Mouse (Mus musculus): Measurements from ENCODE around the gene Lrfn3. TPM values are rescaled to one million over a fixed set of nuclear protein-coding genes. Genes with fewer than 3 reads are reported as not detected.

Gene Lrfn3
- total and polyA plus RNA-seq, 3 experiments: 0.08 TPM; not detected in 2

DNA sequence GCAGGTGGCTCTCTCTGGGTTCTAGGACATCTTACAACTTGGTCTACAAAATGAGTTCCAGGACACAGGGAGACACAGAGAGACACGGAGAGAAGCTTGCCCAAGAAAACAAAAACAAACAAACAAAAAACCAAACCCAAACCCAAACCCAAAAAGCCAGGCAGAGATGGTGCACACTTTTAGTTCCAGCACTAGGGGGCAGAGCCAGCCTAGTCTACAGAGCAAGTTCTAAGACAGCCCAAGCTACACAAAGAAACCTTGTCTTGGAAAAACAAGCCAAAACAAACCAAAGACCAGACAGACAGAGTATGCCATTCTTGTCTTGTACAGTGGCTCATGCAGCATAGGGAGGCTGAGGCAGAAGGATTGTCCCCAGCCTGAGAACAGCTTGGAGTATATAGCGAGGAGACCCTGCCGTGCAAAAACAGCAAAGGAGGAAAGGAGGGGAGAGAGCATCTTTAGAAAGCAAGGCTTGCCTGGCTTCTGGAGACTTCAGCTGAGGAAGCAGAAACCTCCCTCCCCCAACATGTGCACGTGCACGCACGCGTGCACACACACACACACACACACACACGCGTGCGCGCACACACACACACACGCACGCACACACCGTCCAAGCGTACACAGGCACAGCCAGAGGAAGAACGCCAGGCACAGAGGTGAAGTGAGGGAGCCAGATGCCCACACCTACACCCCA, 56.3 kb downstream of the Lrfn3 start:
- Histone ChIP-seq H3K4me3 (replicated peaks in 1 of 3; ENCODE audit: low read depth in 2 of 3, low read length in 2 of 3, poor library complexity in 1 of 3) (no peak overlapping the region), H3K27ac (ENCODE audit: insufficient read depth, low read depth) (no peak overlapping the region)
- dilution Hi-C loops (cut with MboI; ENCODE audit: extremely low pct_ligation_motif_present, extremely low pct_unique_long_range_greater_than_20kb, low sequenced_read_pairs): no loop called here

More for the DNA sequence above, 56.3 kb downstream of the Lrfn3 start:
- H3K36me3 ChIP-seq (replicated peaks in 1 of 2; ENCODE audit: control insufficient read depth in 1 of 2, insufficient read depth in 1 of 2, low read length in 1 of 2): peaks cover 3 to 13% of the 10 kb centered on the region in 2 experiments
- no peak overlapping the region for H3K4me2 ChIP-seq (ENCODE audit: insufficient read depth, low read depth, poor library complexity, severe bottlenecking)
- peaks cover 31% of the 10 kb centered on the region for H3K27me3 ChIP-seq (replicated peaks)
- DNase-seq (ENCODE audit: extremely low read depth): no peak
- peaks cover 6% of the 10 kb centered on the region for H3K79me2 ChIP-seq (replicated peaks; ENCODE audit: control insufficient read depth, extremely low read depth, insufficient read depth, poor library complexity, severe bottlenecking)
- peaks cover under 1% of the 10 kb centered on the region for H3K9me3 ChIP-seq (replicated peaks; ENCODE audit: low read length)
- in situ Hi-C loops (cut with MboI; ENCODE audit: low pct_ligation_motif_present, low pct_unique_long_range_greater_than_20kb, low sequenced_read_pairs): no loop called here
- peaks cover 11 to 29% of the 10 kb centered on the region in 2 experiments for H3K4me1 ChIP-seq (ENCODE audit: control insufficient read depth in 1 of 2, insufficient read depth in 2 of 2)
- no peak overlapping the region for H3K9ac ChIP-seq (ENCODE audit: insufficient read depth, low read depth)
- TF ChIP-seq MYC (IDR thresholded peaks at IDR 0.05; ENCODE audit: low read depth, low read length) (no peak), TBP (conservative IDR thresholded peaks at IDR 0.05; ENCODE audit: low read depth, low read length) (no peak), SMC3 (IDR thresholded peaks at IDR 0.05; ENCODE audit: low read depth, low read length) (peak; percentile 56), HCFC1 (IDR thresholded peaks at IDR 0.05; ENCODE audit: low read depth, low read length) (no peak), TCF12 (IDR thresholded peaks at IDR 0.05; ENCODE audit: low read depth, low read length) (no peak), USF2 (conservative IDR thresholded peaks at IDR 0.05; ENCODE audit: low read depth, low read length) (no peak), NRF1 (IDR thresholded peaks at IDR 0.05; ENCODE audit: low read depth, low read length) (no peak), EP300 (IDR thresholded peaks at IDR 0.05; ENCODE audit: low read length) (no peak), BHLHE40 (IDR thresholded peaks at IDR 0.05; ENCODE audit: low read depth, low read length) (peak; percentile 69), MAZ (IDR thresholded peaks at IDR 0.05; ENCODE audit: low read depth, low read length) (no peak), POLR2A (IDR thresholded peaks at IDR 0.05; ENCODE audit: low read depth, low read length) (no peak), RAD21 (IDR thresholded peaks at IDR 0.05; ENCODE audit: low read depth, low read length) (peak; percentile 76), CTCF (conservative IDR thresholded peaks at IDR 0.05 in 1 of 2, IDR thresholded peaks at IDR 0.05 in 1 of 2; ENCODE audit: low read depth in 2 of 2, low read length in 2 of 2) (peak in 1 of 2 experiments; percentile 80; a peak in 2 of 4 replicates)

Other genes with a start within 250 kb of the Lrfn3 start
Only the 20 nearest of the 31 such genes appear.
- 5.5 and 14.0 TPM in 2 replicates for gene Cox7a1, start 178.6 kb downstream of the Lrfn3 start, total RNA-seq (2012; rRNA removed)
- gene Cox7a1, start 178.6 kb downstream of the Lrfn3 start, total RNA-seq (2014; rRNA removed): 9.9 and 15.2 TPM in 2 replicates
- 1.6 and 4.2 TPM in 2 replicates for gene Cox7a1, start 178.6 kb downstream of the Lrfn3 start, polyA plus RNA-seq (2012; ENCODE audit: insufficient read length, low read depth)
- 85.8 and 101 TPM in 2 replicates for gene Capns1, start 164.0 kb downstream of the Lrfn3 start, total RNA-seq (2012; rRNA removed)
- 207 and 219 TPM in 2 replicates for gene Capns1, start 164.0 kb downstream of the Lrfn3 start, total RNA-seq (2014; rRNA removed)
- 218 and 233 TPM in 2 replicates for gene Capns1, start 164.0 kb downstream of the Lrfn3 start, polyA plus RNA-seq (2012; ENCODE audit: insufficient read length, low read depth)
- 83.6 and 101 TPM in 2 replicates for gene Polr2i, start 130.8 kb downstream of the Lrfn3 start, total RNA-seq (2012; rRNA removed)
- 55.0 and 62.9 TPM in 2 replicates for gene Polr2i, start 130.8 kb downstream of the Lrfn3 start, total RNA-seq (2014; rRNA removed)
- gene Polr2i, start 130.8 kb downstream of the Lrfn3 start, polyA plus RNA-seq (2012; ENCODE audit: insufficient read length, low read depth): 74.2 and 75.4 TPM in 2 replicates
- 89.6 and 109 TPM in 2 replicates for gene Tbcb, start 130.5 kb downstream of the Lrfn3 start, total RNA-seq (2012; rRNA removed)
- 54.9 and 57.7 TPM in 2 replicates for gene Tbcb, start 130.5 kb downstream of the Lrfn3 start, total RNA-seq (2014; rRNA removed)
- gene Tbcb, start 130.5 kb downstream of the Lrfn3 start, polyA plus RNA-seq (2012; ENCODE audit: insufficient read length, low read depth): 79.9 and 86.3 TPM in 2 replicates
- 0.42 and 0.84 TPM in 2 replicates for gene Ovol3, start 127.0 kb downstream of the Lrfn3 start, total RNA-seq (2012; rRNA removed)
- 1.9 and 2.8 TPM in 2 replicates for gene Ovol3, start 127.0 kb downstream of the Lrfn3 start, total RNA-seq (2014; rRNA removed)
- gene Ovol3, start 127.0 kb downstream of the Lrfn3 start, polyA plus RNA-seq (2012; ENCODE audit: insufficient read length, low read depth): 3.4 and 4.3 TPM in 2 replicates
- gene Thap8, start 82.7 kb downstream of the Lrfn3 start, total RNA-seq (2012; rRNA removed): 0.38 and 0.63 TPM in 2 replicates
- gene Thap8, start 82.7 kb downstream of the Lrfn3 start, total RNA-seq (2014; rRNA removed): not detected in 2 replicates
- gene Thap8, start 82.7 kb downstream of the Lrfn3 start, polyA plus RNA-seq (2012; ENCODE audit: insufficient read length, low read depth): 0.23 TPM in 1 of 2 replicates, not detected in the other
- gene Wdr62, start 82.4 kb downstream of the Lrfn3 start, total RNA-seq (2012; rRNA removed): 5.3 and 5.4 TPM in 2 replicates
- gene Wdr62, start 82.4 kb downstream of the Lrfn3 start, total RNA-seq (2014; rRNA removed): 2.2 and 2.3 TPM in 2 replicates
- gene Wdr62, start 82.4 kb downstream of the Lrfn3 start, polyA plus RNA-seq (2012; ENCODE audit: insufficient read length, low read depth): 17.7 and 19.7 TPM in 2 replicates
- gene Clip3, start 71.0 kb downstream of the Lrfn3 start, total RNA-seq (2012; rRNA removed): not detected in 2 replicates
- gene Clip3, start 71.0 kb downstream of the Lrfn3 start, total RNA-seq (2014; rRNA removed): not detected in 2 replicates
- gene Clip3, start 71.0 kb downstream of the Lrfn3 start, polyA plus RNA-seq (2012; ENCODE audit: insufficient read length, low read depth): not detected in 2 replicates
- gene Alkbh6, start 54.1 kb downstream of the Lrfn3 start, total RNA-seq (2012; rRNA removed): 33.9 and 35.7 TPM in 2 replicates
- 28.8 and 31.7 TPM in 2 replicates for gene Alkbh6, start 54.1 kb downstream of the Lrfn3 start, total RNA-seq (2014; rRNA removed)
- gene Alkbh6, start 54.1 kb downstream of the Lrfn3 start, polyA plus RNA-seq (2012; ENCODE audit: insufficient read length, low read depth): 25.2 and 25.4 TPM in 2 replicates
- 1.7 and 1.9 TPM in 2 replicates for gene Syne4, start 48.0 kb downstream of the Lrfn3 start, total RNA-seq (2012; rRNA removed)
- gene Syne4, start 48.0 kb downstream of the Lrfn3 start, total RNA-seq (2014; rRNA removed): 0.70 and 0.81 TPM in 2 replicates
- 3.1 and 4.1 TPM in 2 replicates for gene Syne4, start 48.0 kb downstream of the Lrfn3 start, polyA plus RNA-seq (2012; ENCODE audit: insufficient read length, low read depth)
- gene E130208F15Rik, start 41.0 kb downstream of the Lrfn3 start, total RNA-seq (2012; rRNA removed): 5.6 and 6.2 TPM in 2 replicates
- 0.35 and 0.70 TPM in 2 replicates for gene E130208F15Rik, start 41.0 kb downstream of the Lrfn3 start, total RNA-seq (2014; rRNA removed)
- 6.2 and 9.7 TPM in 2 replicates for gene E130208F15Rik, start 41.0 kb downstream of the Lrfn3 start, polyA plus RNA-seq (2012; ENCODE audit: insufficient read length, low read depth)
- gene Sdhaf1, start 38.9 kb downstream of the Lrfn3 start, total RNA-seq (2012; rRNA removed): 12.8 and 14.1 TPM in 2 replicates
- 16.0 and 18.5 TPM in 2 replicates for gene Sdhaf1, start 38.9 kb downstream of the Lrfn3 start, total RNA-seq (2014; rRNA removed)
- gene Sdhaf1, start 38.9 kb downstream of the Lrfn3 start, polyA plus RNA-seq (2012; ENCODE audit: insufficient read length, low read depth): 8.8 and 11.3 TPM in 2 replicates
- gene Tyrobp, start 51.0 kb upstream of the Lrfn3 start, total RNA-seq (2012; rRNA removed): 4.2 and 5.0 TPM in 2 replicates
- gene Tyrobp, start 51.0 kb upstream of the Lrfn3 start, total RNA-seq (2014; rRNA removed): 9.4 and 13.0 TPM in 2 replicates
- gene Tyrobp, start 51.0 kb upstream of the Lrfn3 start, polyA plus RNA-seq (2012; ENCODE audit: insufficient read length, low read depth): 14.3 and 18.9 TPM in 2 replicates
- 8.0 and 11.9 TPM in 2 replicates for gene Hcst, start 57.1 kb upstream of the Lrfn3 start, total RNA-seq (2012; rRNA removed)
- 6.3 and 11.8 TPM in 2 replicates for gene Hcst, start 57.1 kb upstream of the Lrfn3 start, total RNA-seq (2014; rRNA removed)
- gene Hcst, start 57.1 kb upstream of the Lrfn3 start, polyA plus RNA-seq (2012; ENCODE audit: insufficient read length, low read depth): 11.8 and 11.9 TPM in 2 replicates
- gene Nfkbid, start 59.0 kb upstream of the Lrfn3 start, total RNA-seq (2012; rRNA removed): 133 and 161 TPM in 2 replicates
- 131 and 144 TPM in 2 replicates for gene Nfkbid, start 59.0 kb upstream of the Lrfn3 start, total RNA-seq (2014; rRNA removed)
- gene Nfkbid, start 59.0 kb upstream of the Lrfn3 start, polyA plus RNA-seq (2012; ENCODE audit: insufficient read length, low read depth): 175 and 197 TPM in 2 replicates
- 0.34 and 0.93 TPM in 2 replicates for gene Aplp1, start 82.8 kb upstream of the Lrfn3 start, total RNA-seq (2012; rRNA removed)
- gene Aplp1, start 82.8 kb upstream of the Lrfn3 start, total RNA-seq (2014; rRNA removed): not detected in 2 replicates
- 0.10 TPM in 1 of 2 replicates, not detected in the other for gene Aplp1, start 82.8 kb upstream of the Lrfn3 start, polyA plus RNA-seq (2012; ENCODE audit: insufficient read length, low read depth)
- gene Kirrel2, start 94.9 kb upstream of the Lrfn3 start, total RNA-seq (2012; rRNA removed): not detected in 2 replicates
- gene Kirrel2, start 94.9 kb upstream of the Lrfn3 start, total RNA-seq (2014; rRNA removed): not detected in 2 replicates
- not detected in 2 replicates for gene Kirrel2, start 94.9 kb upstream of the Lrfn3 start, polyA plus RNA-seq (2012; ENCODE audit: insufficient read length, low read depth)
- 2.1 and 2.4 TPM in 2 replicates for gene Nphs1, start 95.5 kb upstream of the Lrfn3 start, total RNA-seq (2012; rRNA removed)
- gene Nphs1, start 95.5 kb upstream of the Lrfn3 start, total RNA-seq (2014; rRNA removed): not detected in 2 replicates
- 1.0 TPM in 1 of 2 replicates, not detected in the other for gene Nphs1, start 95.5 kb upstream of the Lrfn3 start, polyA plus RNA-seq (2012; ENCODE audit: insufficient read length, low read depth)
- gene Prodh2, start 130.8 kb upstream of the Lrfn3 start, total RNA-seq (2012; rRNA removed): not detected in 2 replicates
- gene Prodh2, start 130.8 kb upstream of the Lrfn3 start, total RNA-seq (2014; rRNA removed): not detected in 2 replicates
- gene Prodh2, start 130.8 kb upstream of the Lrfn3 start, polyA plus RNA-seq (2012; ENCODE audit: insufficient read length, low read depth): not detected in 2 replicates
- gene Arhgap33, start 172.3 kb upstream of the Lrfn3 start, total RNA-seq (2012; rRNA removed): 2.5 and 2.8 TPM in 2 replicates
- gene Arhgap33, start 172.3 kb upstream of the Lrfn3 start, total RNA-seq (2014; rRNA removed): 0.44 and 0.76 TPM in 2 replicates
- 6.2 and 9.2 TPM in 2 replicates for gene Arhgap33, start 172.3 kb upstream of the Lrfn3 start, polyA plus RNA-seq (2012; ENCODE audit: insufficient read length, low read depth)

All from CH12.LX (cell line).